Mouse (Mus musculus) megakaryocyte-erythroid progenitor cell, adult 5-6 weeks (primary cell): ENCODE data around the gene Grin2c. TPM values are rescaled to one million over a fixed set of nuclear protein-coding genes. Genes with fewer than 3 reads are reported as not detected.

Experiments
- ATAC-seq: replicated peaks from 2 replicates; pipeline ENCODE4 v1.8.0; 2016; ENCODE audit warnings: mild to moderate bottlenecking, inconsistent platforms; ENCODE audit not compliant: severe bottlenecking, poor library complexity, low FRiP score, low TSS enrichment
- total RNA-seq, 2 experiments: library from RNA; stranded (forward) in 1 of 2; stranded (reverse) in 1 of 2; fragments of 200-1000, 215-1000 nt in 1 of 2; fragments of >200 nt in 1 of 2; fragmentation: Nextera tagmentation in 1 of 2; gene quantifications; 2 replicates each; pipeline ENCODE4 v1.2.3; 2014 to 2017

Grin2c gene
- total RNA-seq, 2 experiments from 2014 or later: not detected

DNA sequence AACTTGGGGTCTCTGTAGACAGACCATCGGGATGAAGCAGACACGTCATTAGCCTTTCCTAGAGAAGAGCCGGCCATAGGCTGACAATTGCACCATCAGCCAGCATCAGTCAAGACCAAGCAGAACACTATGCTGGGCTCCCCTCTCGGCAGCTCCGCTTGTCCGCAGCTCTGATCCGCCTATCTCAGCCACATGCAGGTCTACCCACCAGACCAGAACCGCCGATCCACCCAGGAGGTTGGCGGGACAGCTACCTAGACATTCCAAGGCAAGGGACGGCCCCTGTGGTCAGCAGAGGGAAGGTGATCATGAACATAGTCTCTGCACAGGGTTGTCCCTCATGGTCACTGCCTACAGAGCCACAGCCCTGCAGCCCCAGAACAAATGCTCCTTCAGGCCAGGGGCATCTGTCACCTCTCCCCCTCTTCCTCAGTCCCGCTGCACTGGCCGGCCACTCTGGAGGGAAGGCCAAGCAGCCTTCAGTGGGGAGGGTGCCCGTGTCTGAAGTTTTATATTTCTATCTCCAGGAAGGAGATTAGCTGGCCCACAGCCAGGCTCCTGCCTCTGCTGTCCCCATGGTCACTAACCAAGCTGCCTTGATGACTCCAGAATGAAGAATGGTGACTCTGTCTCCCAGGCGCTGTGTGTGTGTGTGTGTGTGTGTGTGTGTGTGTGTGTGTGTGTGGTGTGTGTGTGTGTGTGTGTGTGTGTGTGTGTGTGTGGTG lies 32.6 kb downstream of the Grin2c start:
- ATAC-seq: no peak

DNA sequence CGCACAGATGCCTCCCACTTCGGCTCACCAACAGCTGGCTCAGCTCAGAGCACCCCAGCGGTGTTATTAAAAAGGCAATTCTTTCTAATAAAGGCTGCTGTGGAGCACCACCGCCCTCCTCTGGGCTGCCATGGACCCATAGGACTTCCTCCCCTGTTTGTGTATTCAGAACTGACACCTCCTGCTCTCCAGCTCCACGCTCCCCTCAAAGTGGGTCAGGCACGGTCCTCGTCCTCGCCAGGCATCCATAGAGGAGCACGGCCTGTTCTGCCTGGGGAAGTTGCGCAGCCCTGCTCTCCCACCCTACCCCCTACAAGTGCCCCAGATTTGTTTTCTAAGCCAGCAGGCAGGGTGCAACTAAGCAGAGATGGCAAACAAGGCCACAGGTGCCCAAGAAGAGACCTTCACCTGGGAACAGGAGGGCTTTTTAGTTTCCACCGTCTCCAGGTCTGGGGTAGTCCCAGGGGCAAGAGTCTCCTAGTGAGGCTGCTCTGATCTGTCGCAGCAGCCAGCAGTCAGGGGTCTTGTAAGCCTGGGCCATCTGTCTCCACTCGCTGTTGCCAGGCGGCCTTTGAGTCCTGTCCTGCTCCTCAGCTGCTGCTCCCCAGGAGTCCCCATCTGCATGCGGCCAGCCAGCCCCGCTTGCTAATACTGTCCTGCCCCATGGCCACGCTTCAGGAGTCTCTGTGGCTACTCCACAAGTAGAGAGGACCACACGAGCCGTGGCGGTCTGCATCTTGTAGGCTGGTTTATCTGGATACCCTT lies 33.3 kb downstream of the Grin2c start:
- ATAC-seq: no peak

DNA sequence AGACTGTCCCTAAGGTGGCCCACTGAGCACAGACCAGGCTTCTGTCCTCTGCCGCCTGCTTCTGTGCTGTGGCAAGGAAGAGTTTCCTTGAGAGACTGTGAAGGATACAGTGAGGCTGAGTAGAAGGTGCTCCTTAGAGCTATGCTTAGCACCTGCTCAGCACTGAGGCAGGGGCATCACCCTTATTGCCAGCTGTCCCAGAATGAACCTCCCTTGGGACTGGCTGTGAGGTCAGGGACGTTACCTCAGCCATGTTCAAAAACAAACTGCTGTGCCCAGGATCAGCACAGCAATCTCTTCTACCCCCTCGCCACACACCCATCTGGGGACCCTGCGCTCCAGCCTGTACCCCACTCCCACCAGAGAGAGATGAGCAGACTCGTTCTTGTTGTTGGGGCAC lies 34.2 kb downstream of the Grin2c start:
- ATAC-seq: no peak

DNA sequence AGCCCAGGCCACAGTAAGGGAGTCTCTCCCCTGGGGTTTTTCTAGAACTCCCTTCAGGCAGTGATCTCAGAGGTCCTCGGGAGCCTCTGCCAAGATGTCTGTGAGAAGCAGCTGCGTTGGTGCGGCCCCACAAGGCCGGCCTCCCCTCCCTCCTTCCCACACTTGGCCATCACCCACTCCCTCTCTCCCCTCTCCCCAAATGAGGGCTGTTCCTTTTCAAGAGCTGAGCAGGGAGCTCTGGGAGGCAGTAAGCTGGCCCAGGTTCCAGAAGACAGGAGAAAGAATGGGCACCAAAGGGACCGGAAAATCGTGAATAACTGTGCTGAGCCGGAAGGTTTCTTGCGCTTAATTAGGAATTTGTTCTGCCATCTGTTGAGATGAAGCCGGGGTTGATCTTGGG lies 35.1 kb downstream of the Grin2c start:
- ATAC-seq: no peak

DNA sequence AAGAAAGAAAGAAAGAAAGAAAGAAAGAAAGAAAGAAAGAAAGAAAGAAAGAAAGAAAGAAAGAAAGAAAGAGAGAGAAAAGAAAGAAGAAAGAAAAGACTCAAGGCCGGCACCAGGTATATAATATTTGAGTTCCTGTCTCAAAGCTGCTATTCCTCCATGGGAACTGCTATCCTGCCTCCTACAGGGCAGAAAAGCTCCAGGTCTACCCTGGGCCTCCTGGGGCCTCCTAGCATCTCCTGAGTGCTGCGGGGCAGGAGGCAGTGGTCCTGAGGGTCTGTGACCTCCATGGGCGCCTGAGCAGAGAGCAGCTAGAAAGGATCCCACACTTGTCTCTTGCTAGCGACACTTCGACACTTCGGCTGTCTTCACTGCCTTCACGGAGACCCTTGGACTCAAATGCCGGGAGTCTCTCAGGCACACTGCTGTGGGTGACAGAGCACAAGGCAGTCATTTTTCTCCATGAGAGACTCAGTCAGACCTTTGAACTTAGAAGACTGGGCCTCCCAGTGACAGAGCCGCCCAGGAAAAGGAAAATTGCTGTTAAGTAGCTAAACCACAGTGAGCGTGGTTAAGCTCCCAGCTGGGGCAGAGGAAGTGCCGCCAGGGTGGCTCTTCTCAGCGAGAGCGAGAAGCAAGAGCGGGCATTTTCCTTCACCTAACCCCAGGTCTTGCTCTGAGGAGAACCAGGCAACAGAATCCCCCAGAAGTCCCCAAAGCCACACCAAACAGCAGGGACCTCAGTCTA lies 35.7 kb downstream of the Grin2c start:
- no peak for ATAC-seq

DNA sequence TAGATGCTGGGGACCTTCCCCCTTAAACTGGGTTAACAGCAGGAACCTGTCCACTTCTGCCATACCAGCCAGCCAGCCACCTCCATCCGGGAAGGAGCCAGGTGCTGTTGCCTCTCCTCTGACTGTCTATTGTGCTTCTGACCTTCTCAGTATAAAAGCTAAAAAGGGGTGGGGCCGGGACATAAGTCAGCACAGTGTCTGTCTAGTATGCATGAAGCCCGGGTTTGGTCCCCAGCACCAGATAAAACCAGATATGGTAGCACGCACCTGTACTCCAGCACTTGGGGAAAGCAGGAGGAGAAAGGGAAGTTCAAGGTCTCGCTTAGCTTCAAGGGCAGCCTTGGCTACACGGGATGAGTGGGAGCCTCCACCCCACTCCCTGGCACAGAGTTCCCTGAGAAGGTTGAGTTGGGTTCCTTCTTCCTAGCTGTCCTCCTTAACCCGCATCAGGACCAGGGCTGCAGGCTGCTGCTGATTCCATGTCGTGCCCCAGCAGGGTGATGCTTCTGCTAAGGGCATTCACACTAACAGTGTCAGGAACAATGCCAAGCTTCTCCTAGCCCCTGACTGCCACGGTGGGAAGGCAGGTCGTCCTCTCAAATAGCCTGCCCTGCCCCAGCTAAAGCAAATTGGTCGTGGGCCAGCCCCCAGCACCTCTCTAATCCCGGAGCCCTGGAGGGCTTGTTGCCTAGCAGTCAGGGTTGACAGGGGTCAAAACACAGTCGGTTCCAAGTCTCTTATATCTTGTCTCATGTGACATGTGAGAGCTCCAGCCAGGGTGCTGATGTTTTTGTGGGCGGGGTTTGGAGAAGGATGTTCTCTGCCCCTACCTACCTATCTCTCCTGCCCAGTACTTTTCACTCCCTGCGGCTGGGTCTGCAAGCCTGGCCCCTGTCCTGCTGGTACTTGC lies 37.8 kb downstream of the Grin2c start:
- ATAC-seq: no peak

DNA sequence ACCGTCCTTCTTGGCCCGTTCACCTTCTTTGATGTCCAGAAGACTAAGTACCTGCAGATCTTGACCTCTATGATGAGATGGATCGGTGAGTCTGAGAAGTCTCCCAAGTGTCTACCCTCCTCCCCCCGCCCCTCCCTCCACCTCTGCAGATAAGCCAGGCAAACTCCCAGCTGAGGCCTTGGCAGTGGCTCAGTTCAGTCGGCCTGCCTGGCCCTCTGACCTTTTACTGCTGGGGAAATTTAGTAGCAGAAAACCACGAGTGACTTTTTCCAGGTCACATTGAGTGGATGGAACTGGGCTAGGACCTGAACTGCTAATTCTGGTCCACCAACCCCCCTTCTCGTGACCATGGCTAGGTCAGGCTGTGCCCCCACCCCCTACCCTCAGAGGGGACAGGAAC lies 38.6 kb downstream of the Grin2c start:
- no peak for ATAC-seq

DNA sequence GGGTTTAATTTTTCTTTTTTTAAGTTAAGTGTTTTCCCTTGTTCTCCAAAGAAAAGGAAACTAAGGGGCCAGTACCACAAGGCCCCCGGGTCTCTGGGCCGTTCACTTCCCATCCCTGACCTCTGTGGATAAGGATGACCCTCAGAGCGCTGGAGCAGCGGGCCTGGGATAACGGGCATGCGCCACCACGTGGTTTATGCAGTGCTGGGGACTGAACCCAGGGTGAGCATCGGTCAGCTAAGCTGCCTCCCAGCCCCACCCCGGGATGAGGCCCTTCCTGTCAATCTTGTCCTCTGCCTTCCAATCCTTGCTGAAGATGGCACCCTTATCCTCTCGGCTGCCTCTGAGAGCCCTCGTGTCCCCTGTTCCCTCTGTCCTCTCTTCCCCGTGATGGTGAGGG lies 39.4 kb downstream of the Grin2c start:
- ATAC-seq: no peak

DNA sequence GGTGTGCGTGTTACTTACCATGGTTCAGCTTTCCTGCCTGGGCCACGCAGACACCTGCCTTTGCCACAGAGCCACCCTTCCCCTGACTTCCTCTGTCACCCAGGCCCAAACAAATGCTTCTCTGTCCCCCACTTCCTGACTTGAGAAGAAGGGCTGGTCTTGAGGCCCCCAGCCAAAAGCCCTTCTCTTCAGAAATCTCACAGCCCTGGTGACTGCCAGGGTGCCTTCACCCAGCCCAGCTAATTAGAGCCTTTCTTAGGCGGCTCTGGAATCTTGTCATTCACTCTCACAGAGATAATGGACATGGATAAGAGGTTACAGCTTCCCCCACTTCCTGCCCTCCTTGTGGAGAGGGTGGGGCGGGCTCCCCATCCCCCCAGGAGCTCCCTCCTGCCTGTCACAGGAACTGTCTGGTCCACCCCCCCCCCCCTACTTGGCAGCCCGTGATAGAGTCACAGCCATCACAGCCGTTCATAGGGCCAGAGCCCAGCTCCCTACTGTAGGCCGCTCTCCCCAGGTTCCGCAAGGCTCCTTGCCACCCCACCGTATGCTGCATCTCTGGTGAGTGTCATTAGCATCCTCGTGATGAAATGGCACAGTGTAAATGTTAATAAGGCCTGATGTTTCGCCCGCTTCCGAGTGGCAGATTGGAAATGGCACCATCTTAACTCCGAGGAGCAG lies 40.1 kb downstream of the Grin2c start:
- ATAC-seq: no peak

DNA sequence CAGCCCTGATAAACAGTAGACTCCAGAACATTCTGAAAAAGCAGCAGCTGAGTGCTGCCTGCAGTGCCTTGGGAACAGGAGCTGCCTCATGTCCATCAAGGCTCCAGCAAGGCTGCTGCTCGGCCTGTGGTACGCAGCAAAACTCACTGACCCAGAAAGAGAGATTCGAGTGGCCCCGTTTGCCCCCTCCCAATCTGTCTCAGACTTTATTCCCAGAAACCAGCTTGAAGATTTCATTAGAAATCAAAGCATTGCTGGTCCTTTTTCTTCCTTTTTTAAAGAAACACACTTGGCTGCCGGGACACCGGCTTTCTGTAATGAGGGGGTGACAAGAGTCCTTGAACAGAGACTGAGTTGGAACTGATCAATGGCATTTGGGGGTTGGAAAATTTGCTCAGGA lies 41.7 kb downstream of the Grin2c start:
- no peak for ATAC-seq

DNA sequence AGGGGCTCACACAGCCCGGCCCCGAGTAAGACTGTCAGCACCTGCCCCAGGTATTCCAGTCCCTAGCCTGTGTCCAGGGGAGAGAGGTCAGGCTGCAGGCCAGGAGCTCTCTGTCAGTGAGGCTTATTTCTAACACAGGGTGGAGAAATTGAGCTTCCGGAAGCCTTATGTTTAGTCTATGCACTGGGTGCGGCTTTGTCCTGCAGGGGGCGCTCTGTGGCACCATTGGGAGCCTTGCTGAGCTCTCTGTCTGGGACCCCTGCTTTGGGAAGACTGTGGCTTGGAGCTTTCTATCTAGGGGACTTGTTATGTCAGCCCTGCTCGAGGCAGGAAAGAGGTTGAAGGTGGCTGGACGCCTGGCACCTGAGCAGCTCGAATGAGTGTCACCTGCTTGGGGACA lies 42.2 kb downstream of the Grin2c start:
- ATAC-seq: peak; percentile 57; the same call in 1 of the 2 replicates

DNA sequence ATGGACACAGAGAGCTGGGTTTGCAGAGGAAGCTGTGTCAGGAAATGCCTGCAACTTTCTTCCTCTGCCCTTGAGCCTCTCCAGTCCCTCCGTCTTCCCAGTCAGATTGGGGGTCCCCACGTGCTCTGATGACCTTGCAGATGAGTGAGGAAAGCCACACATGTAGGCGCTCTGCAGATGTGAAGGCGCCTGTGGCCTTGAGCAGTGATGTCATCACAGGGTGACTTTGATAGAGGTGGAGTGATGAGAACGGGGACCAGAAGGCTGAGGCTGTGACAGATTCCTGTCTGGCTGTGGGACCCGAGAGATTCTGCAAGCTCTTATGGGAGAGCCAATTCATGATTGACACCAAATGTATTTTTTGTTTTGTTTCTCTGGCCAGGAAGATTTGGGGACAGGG lies 43.2 kb downstream of the Grin2c start:
- ATAC-seq: no peak

DNA sequence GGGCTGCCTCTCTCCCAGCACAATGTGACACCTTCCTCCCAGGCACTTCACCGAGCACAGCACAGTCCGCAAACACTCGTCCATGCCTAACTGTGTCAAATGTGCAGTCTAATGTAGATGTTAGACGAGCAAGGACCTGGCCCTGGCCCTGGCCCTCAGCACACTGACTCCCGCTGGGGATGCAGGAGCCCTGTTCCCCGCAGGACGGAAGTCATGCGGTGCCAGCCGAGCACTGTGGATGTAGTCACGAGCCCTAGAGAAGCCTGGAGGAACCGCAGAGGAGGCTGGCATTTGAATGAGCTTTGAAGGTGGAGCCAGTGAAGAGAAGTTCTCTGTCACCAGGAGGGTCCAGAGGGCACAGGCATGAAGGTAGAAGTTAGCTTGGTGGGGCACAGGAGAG lies 43.6 kb downstream of the Grin2c start:
- no peak for ATAC-seq

DNA sequence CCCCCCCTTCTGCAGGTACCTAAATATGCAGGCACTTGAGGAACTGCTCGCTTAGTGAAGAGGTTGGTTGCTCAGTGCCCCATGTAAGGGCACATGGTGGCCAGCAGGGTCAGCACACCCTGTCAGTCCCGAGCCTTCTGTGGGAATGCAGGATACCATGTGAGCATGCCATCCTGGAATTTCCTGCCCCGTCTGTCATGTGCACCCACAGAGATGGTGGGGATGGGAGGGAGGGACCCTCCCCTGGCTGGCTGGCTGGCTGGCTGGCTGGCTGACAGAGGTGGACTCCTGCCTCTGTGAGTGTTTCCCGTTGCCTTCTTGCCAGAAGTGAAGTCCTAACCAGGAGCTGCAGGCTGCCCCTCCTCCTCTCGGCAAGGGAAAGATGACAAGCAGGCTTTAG lies 44.5 kb downstream of the Grin2c start:
- no peak for ATAC-seq

DNA sequence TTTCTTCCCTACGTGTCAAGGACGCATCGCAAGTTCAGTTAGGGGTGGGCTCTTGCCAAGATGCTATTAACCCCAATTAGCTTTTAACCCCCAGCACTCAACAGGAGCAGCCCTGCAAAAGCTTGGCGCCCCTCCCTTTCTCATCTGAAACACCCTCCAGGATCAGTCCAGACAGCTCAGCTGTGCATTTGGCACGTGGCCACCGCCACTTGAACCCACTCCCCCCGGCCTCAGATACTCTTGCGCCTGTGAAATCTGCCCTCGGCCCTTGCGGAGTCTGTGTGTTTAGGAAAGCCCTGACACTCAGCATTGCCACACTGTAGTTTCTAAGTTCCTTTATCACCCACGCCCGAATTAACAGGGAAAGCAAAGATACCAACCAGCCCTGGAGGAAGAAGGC lies 45.0 kb downstream of the Grin2c start:
- no peak for ATAC-seq

DNA sequence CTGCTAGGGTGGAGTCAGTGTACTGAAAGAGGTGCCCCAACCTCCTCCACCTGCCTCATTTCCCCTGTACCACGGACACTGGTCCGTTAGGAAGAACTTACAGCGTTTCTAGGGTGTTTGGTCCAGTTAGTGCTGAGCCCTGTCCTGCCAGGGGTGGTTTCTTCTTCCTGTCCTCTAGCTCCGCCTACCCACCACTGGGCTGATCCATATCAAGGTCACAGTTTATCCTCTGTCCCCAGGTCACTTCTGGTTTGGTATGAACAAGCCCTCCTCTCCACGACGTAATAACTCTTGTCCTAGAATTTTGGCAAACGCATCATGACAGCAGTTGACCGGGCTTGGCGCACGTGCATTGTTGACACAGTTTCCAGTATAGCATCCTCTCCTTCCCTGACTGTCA lies 47.4 kb downstream of the Grin2c start:
- ATAC-seq: peak; percentile 13; the same call in 1 of the 2 replicates

DNA sequence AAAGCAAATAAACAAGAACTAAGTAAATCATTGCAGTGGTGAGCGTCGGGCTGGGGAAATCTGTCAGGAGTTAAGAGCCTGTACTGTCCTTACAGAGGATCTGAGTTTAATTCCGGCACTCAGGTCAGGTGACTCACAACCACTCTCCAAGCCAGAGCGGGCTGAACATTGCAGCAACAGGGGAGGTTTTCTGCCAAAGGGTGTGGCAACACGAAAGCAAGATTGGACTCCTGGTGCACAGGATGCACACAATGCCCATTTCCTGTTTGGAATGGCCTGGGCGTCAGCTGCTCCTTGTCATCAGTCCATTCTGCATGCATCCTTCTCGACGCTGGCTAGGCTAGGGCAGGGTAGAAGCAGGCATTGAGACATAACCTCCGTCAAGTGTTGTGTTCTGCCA lies 47.8 kb downstream of the Grin2c start:
- peak; percentile 24; the same call in 1 of the 2 replicates for ATAC-seq

DNA sequence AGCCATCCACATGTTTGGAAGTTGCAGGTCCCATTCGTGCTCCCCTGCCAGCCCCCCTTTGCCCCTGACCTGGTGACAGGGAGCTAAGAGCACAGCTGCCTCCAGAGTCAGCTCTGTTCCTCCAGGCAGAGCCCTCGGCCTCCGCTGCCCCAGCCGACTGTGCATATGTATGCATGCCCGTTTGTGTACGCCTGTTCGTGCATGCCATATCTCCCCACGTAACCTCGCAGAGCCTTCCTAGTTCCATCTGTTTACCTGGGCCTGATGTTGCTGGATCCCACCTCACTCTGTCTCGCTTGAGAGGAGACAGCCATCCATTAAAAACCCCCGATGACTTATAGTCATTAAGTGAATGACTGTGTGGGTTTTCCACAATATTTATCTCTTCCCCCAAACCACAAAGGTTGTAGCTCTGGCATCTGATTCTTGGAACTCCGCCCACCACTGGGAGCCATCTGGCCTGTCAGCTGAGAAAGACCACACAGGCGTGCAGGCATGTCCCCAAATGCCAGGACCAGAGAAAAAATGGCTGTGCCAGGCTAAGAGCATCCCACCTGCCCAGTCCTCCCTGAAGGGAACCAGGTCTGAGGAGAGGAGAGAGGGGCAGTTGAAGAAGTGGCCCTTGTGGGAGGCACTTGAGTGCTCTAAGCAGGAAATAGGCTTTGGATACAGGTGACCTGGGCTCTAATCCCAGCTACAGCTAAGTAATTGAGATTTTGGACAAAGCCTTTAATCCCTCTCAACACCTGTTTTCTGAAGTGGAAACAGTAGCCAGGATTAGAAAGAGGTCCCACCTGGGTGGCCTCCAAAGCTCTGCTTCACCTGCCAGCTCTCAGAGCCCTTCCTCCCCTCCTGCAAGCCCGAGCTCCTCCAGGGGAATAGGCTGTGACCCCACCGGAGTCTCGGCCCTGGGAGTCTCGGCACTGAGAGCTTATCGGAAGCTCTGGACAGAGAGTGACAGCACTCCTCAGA lies 49.3 kb downstream of the Grin2c start:
- no peak for ATAC-seq
